Mouse (Mus musculus) intestine, embryonic 16.5 days (tissue): ENCODE measurements around the gene Hk2. TPM values are rescaled to one million over a fixed set of nuclear protein-coding genes. Genes with fewer than 3 reads are reported as not detected.

Source experiments
- ATAC-seq: fragments of 200-750 bp; cut with Nextera tagmentation; 2 replicates; pipeline ENCODE4 v1.8.0; 2017; ENCODE audit warnings: moderate TSS enrichment, moderate library complexity
- H3K27ac ChIP-seq: fragments of 300-500 bp; sonication (generic); 2 replicates; pipeline ENCODE4 v1.5.1; 2014; ENCODE audit warnings: mild to moderate bottlenecking, low read length
- H3K27me3 ChIP-seq: fragments of 300-500 bp; sonication (generic); replicated peaks from 2 replicates; pipeline ENCODE4 v1.6.1; 2014; ENCODE audit warnings: low read length, control low read depth, mixed read lengths; ENCODE audit not compliant: control insufficient read depth, insufficient read depth
- H3K36me3 ChIP-seq: fragments of 300-500 bp; sonication (generic); 2 replicates; pipeline ENCODE4 v1.6.1; 2014; ENCODE audit warnings: low read length, control low read depth; ENCODE audit not compliant: control insufficient read depth, insufficient read depth
- H3K4me1 ChIP-seq: fragments of 300-500 bp; sonication (generic); 2 replicates; pipeline ENCODE4 v1.6.1; 2014; ENCODE audit warnings: low read length, control low read depth, mixed read lengths; ENCODE audit not compliant: control insufficient read depth, insufficient read depth
- H3K4me2 ChIP-seq: fragments of 300-500 bp; sonication (generic); 2 replicates; pipeline ENCODE4 v1.6.1; 2014; ENCODE audit warnings: low read depth, low read length, control low read depth
- H3K4me3 ChIP-seq: fragments of 300-500 bp; sonication (generic); 2 replicates; pipeline ENCODE4 v1.5.1; 2014; ENCODE audit warnings: mild to moderate bottlenecking, low read length
- H3K9ac ChIP-seq: fragments of 300-500 bp; sonication (generic); 2 replicates; pipeline ENCODE4 v1.6.1; 2014; ENCODE audit warnings: low read depth, low read length
- H3K9me3 ChIP-seq: fragments of 300-500 bp; sonication (generic); 2 replicates; pipeline ENCODE4 v1.6.1; 2016; ENCODE audit warnings: low read length, control low read depth; ENCODE audit not compliant: control insufficient read depth
- WGBS: fragments of 180-500 bp; shearing (Covaris S2); extraction: QIAGEN DNeasy Blood & Tissue Kit; methylation state at CpG from one replicate; pipeline ENCODE4 v1.1.7; 2014; 5-methylcytosine and 5-hydroxymethylcytosine counted together
- polyA plus RNA-seq: library from polyadenylated mRNA; unstranded; fragments of >200 nt; fragmentation: Nextera tagmentation; extraction: Ambion mirVana; gene quantifications from 2 replicates; pipeline ENCODE4 v1.2.1, GENCODE M21; 2015

The Hk2 gene
- polyA plus RNA-seq, 1 experiment from 2014 or later: 18.0 TPM

GRCm38 (mm10) chr6:82798202-82798737 lies 24.0 kb upstream of the Hk2 start:
- peak; percentile 68 for ATAC-seq
- 0 out of 2 replicates have a peak overlapping the region, but pooled peaks have one; percentile 9 for H3K27ac ChIP-seq
- 24% methylated on average over 3 of the region's 3 CpGs for WGBS

GRCm38 (mm10) chr6:82797300-82797839 lies 23.1 kb upstream of the Hk2 start:
- 57% methylated on average over 5 of the region's 5 CpGs for WGBS
- Histone ChIP-seq H3K27me3 (no peaks in the 10 kb centered on the region), H3K9ac (no peak overlapping the region), H3K27ac (no peak overlapping the region), H3K36me3 (no peaks in the 10 kb centered on the region), H3K4me2 (no peak overlapping the region), H3K9me3 (no peaks in the 10 kb centered on the region), H3K4me1 (0 out of 2 replicates have a peak, but pooled peaks cover 4% of the 10 kb centered on the region), H3K4me3 (no peak overlapping the region)
- ATAC-seq: no peak

More at GRCm38 (mm10) chr6:82798202-82798737, 24.0 kb upstream of the Hk2 start:
- H3K9me3 ChIP-seq: no peaks in the 10 kb centered on the region
- H3K4me2 ChIP-seq: no peak overlapping the region
- no peak overlapping the region for H3K4me3 ChIP-seq
- H3K4me1 ChIP-seq: 0 out of 2 replicates have a peak, but pooled peaks cover 4% of the 10 kb centered on the region
- H3K36me3 ChIP-seq: no peaks in the 10 kb centered on the region
- no peaks in the 10 kb centered on the region for H3K27me3 ChIP-seq
- H3K9ac ChIP-seq: no peak overlapping the region

- peak; percentile 52 for ATAC-seq
- Histone ChIP-seq H3K4me2 (no peak overlapping the region), H3K27ac (no peak overlapping the region), H3K9me3 (no peaks in the 10 kb centered on the region), H3K36me3 (no peaks in the 10 kb centered on the region), H3K4me1 (no peaks in the 10 kb centered on the region), H3K27me3 (no peaks in the 10 kb centered on the region), H3K4me3 (no peak overlapping the region), H3K9ac (no peak overlapping the region)
- WGBS: 70% methylated on average over 2 of the region's 2 CpGs
These were observed 16.6 kb upstream of the Hk2 start for GRCm38 (mm10) chr6:82790864-82791263.

GRCm38 (mm10) chr6:82783906-82784305 lies 9.7 kb upstream of the Hk2 start:
- no peak for ATAC-seq
- Histone ChIP-seq H3K27ac (no peak overlapping the region), H3K4me1 (no peaks in the 10 kb centered on the region), H3K36me3 (no peaks in the 10 kb centered on the region), H3K27me3 (no peaks in the 10 kb centered on the region), H3K4me3 (no peak overlapping the region), H3K9me3 (no peaks in the 10 kb centered on the region), H3K9ac (no peak overlapping the region), H3K4me2 (no peak overlapping the region)
- 82% methylated on average over 4 of the region's 4 CpGs for whole genome bisulfite sequencing

GRCm38 (mm10) chr6:82780802-82781393 lies 6.6 kb upstream of the Hk2 start:
- no peak overlapping the region for H3K27ac ChIP-seq
- ATAC-seq: no peak

GRCm38 (mm10) chr6:82780369-82780768 lies 6.1 kb upstream of the Hk2 start:
- no peaks in the 10 kb centered on the region for H3K9me3 ChIP-seq
- no peak overlapping the region for H3K27ac ChIP-seq
- no peak for ATAC-seq
- no peak overlapping the region for H3K4me3 ChIP-seq
- no peaks in the 10 kb centered on the region for H3K4me1 ChIP-seq
- no peaks in the 10 kb centered on the region for H3K27me3 ChIP-seq
- WGBS: 63% methylated on average over 4 of the region's 4 CpGs
- no peak overlapping the region for H3K9ac ChIP-seq
- no peaks in the 10 kb centered on the region for H3K36me3 ChIP-seq
- H3K4me2 ChIP-seq: no peak overlapping the region

More at GRCm38 (mm10) chr6:82780802-82781393, 6.6 kb upstream of the Hk2 start:
- Histone ChIP-seq H3K27me3 (no peaks in the 10 kb centered on the region), H3K4me2 (no peak overlapping the region), H3K36me3 (no peaks in the 10 kb centered on the region), H3K4me1 (no peaks in the 10 kb centered on the region), H3K9me3 (no peaks in the 10 kb centered on the region), H3K4me3 (no peak overlapping the region), H3K9ac (no peak overlapping the region)
- WGBS: 60% methylated on average over 8 of the region's 8 CpGs

GRCm38 (mm10) chr6:82777124-82777654 lies 2.9 kb upstream of the Hk2 start:
- H3K9me3 ChIP-seq: no peaks in the 10 kb centered on the region
- H3K4me3 ChIP-seq: no peak overlapping the region
- no peaks in the 10 kb centered on the region for H3K4me1 ChIP-seq
- no peak overlapping the region for H3K27ac ChIP-seq
- H3K36me3 ChIP-seq: no peaks in the 10 kb centered on the region
- 79% methylated on average over 4 of the region's 4 CpGs for WGBS
- H3K27me3 ChIP-seq: no peaks in the 10 kb centered on the region
- no peak for ATAC-seq
- H3K4me2 ChIP-seq: no peak overlapping the region
- H3K9ac ChIP-seq: no peak overlapping the region

GRCm38 (mm10) chr6:82775386-82775785 lies 1.1 kb upstream of the Hk2 start:
- H3K4me1 ChIP-seq: peaks cover 10% of the 10 kb centered on the region
- H3K27ac ChIP-seq: no peak overlapping the region
- H3K36me3 ChIP-seq: no peaks in the 10 kb centered on the region
- no peak overlapping the region for H3K4me3 ChIP-seq
- H3K4me2 ChIP-seq: no peak overlapping the region
- no peak for ATAC-seq
- H3K27me3 ChIP-seq: no peaks in the 10 kb centered on the region
- H3K9me3 ChIP-seq: no peaks in the 10 kb centered on the region
- no peak overlapping the region for H3K9ac ChIP-seq
- WGBS: 82% methylated on average over 6 of the region's 6 CpGs

GRCm38 (mm10) chr6:82773261-82774131 lies 758 bp downstream of the Hk2 start:
- Histone ChIP-seq H3K36me3 (no peaks in the 10 kb centered on the region), H3K9me3 (no peaks in the 10 kb centered on the region), H3K4me1 (peaks cover 20% of the 10 kb centered on the region), H3K4me2 (peak overlapping the region; percentile 93), H3K27ac (peak overlapping the region; percentile 80), H3K4me3 (peak overlapping the region; percentile 69), H3K9ac (peak overlapping the region; percentile 67), H3K27me3 (no peaks in the 10 kb centered on the region)
- peak; percentile 26 for ATAC-seq
- under 1% methylated on average over 68 of the region's 68 CpGs for WGBS
